24 mouse cellular contexts compared by ENCODE assay signal in genomic region chr17:68461471-68461870, GRCm38 (mm10).
DNase-seq lines count a peak whose midpoint lies in the region; ATAC-seq and TF ChIP-seq lines count a peak whose summit lies in the region.
"Had no signal": no experiment of that assay in that cellular context is flagged by ENCODE, and none has a peak within 500 bp of the region (broad histone marks: within the 10 kb centered on the region; RNA-seq: fewer than 3 reads in every experiment).

No protein-coding gene starts in this region.

- no peaks in the 10 kb centered on the region for H3K36me3 ChIP-seq in lung, postnatal 0 days (ENCODE audit: insufficient read depth, low read length)
- H3K36me3 ChIP-seq: G1E had no signal

- H3K9me3 ChIP-seq in lung, postnatal 0 days (ENCODE audit: low read length): no peaks in the 10 kb centered on the region

- H3K4me2 ChIP-seq in lung, postnatal 0 days (replicated peaks; ENCODE audit: low read depth, low read length): no peak overlapping the region

- DNase-seq in Muller cell, postnatal 12 days (ENCODE audit: inconsistent ontology term): peak; percentile 71
- peak; percentile 11 for DNase-seq in brain, embryonic 14.5 days (ENCODE audit: low read depth)
- DNase-seq in retina, embryonic 14.5 days (ENCODE audit: low spot score): peak; percentile 51
- peak; percentile 48 for DNase-seq in retina, postnatal 1 day
- no peak for DNase-seq in left cerebral cortex, adult 8-10 months (ENCODE audit: low spot score in 2 of 2)
- DNase-seq in spleen, adult 12 weeks (ENCODE audit: low spot score): no peak
- no peak for DNase-seq in kidney, postnatal 4 days
- no peak for DNase-seq in lung, postnatal 0 days (ENCODE audit: low spot score)
- DNase-seq: adrenal gland, adult 2 months; adrenal gland, adult 8-10 months; adrenal gland, postnatal 10 days; adrenal gland, postnatal 14 days; adrenal gland, postnatal 25 days; adrenal gland, postnatal 36 days; B cell, adult 2 months; cerebellum, adult 11 months; cerebellum, adult 11-12 months; cerebellum, adult 18-20 months; cerebellum, adult 2 months had no signal

- TF ChIP-seq POLR2A in brain, embryonic 14.5 days (IDR thresholded peaks at IDR 0.05; ENCODE audit: borderline replicate concordance, extremely low read depth, insufficient read depth, insufficient read length, poor library complexity, severe bottlenecking): no peak

- no peaks in the 10 kb centered on the region for H3K4me1 ChIP-seq in lung, postnatal 0 days (ENCODE audit: insufficient read depth, low read depth, low read length)

- ATAC-seq in lung, postnatal 0 days: no peak
- ATAC-seq: activated CD4-positive, CD25-positive, alpha-beta regulatory T cell, adult 4 months; CD4-positive, CD25-positive, alpha-beta regulatory T cell, adult 4 months; Patski had no signal

- WGBS in lung, postnatal 0 days: 83% methylated on average over 5 of the region's 5 CpGs

- H3K4me3 ChIP-seq in lung, postnatal 0 days (ENCODE audit: low read depth, low read length): no peak overlapping the region

- no peaks in the 10 kb centered on the region for H3K27me3 ChIP-seq in lung, postnatal 0 days (replicated peaks; ENCODE audit: insufficient read depth, low read length)
- H3K27me3 ChIP-seq: CH12.LX, Patski had no signal

- no peak overlapping the region for H3K27ac ChIP-seq in lung, postnatal 0 days (ENCODE audit: low read length)

- H3K9ac ChIP-seq in lung, postnatal 0 days (replicated peaks; ENCODE audit: low read depth): no peak overlapping the region

- no peak for TF ChIP-seq CTCF in brain, embryonic 14.5 days (IDR thresholded peaks at IDR 0.05; ENCODE audit: borderline replicate concordance, extremely low read depth, insufficient read depth, insufficient read length)
- TF ChIP-seq CTCF in lung, postnatal 0 days (IDR thresholded peaks at IDR 0.05): no peak

- no peak for TF ChIP-seq EP300 in lung, postnatal 0 days (IDR thresholded peaks at IDR 0.05)

Comparison
In these comparisons a context has a peak if more than half of its experiments do, and no peak if none do; other contexts are left out.
1. DNase-seq: peak in Muller cell, postnatal 12 days (single experiment), brain, embryonic 14.5 days (single experiment), retina, embryonic 14.5 days (single experiment) and retina, postnatal 1 day (single experiment); none in left cerebral cortex, adult 8-10 months (0 of 2), spleen, adult 12 weeks (single experiment), kidney, postnatal 4 days (0 of 2) and lung, postnatal 0 days (single experiment).